Mouse (Mus musculus): ENCODE measurements at regions not wholly inside any gene's neighbourhood (a gene's known extent, or its start where the extent isn't known, plus 50 kb on each side); places are given as distances from the start of the nearest gene placed in this dataset.

DNA sequence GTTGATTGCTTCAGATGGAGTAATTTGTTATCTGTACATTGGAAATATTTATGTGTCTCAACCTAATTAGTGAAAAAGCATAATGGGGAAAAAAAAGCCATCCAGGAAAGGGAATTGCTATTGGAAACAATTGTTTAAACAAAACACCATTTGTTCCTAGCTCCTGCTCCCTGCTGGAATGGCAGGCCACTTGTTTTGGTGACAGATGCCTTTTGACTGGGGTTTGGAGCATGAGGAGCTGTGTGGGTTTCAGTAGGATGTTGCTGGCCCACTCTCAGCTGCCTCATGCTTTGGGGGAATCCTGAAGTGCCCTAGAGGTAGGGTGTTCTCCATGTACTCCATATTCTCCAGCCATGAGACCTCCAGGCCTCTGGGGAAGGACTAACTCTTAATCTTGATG, 105.5 kb downstream of the Dmrta2 start:
- TF ChIP-seq POLR2A (IDR thresholded peaks at IDR 0.05; ENCODE audit: control insufficient read depth in 1 of 2, insufficient read depth in 1 of 2, low read depth in 1 of 2, low read length in 2 of 2, poor library complexity in 1 of 2) (no peak), CTCF (IDR thresholded peaks at IDR 0.05 in 2 of 3, conservative IDR thresholded peaks at IDR 0.05 in 1 of 3; ENCODE audit: control insufficient read depth in 1 of 3, insufficient read depth in 1 of 3, low read depth in 2 of 3, low read length in 3 of 3, poor library complexity in 1 of 3, severe bottlenecking in 1 of 3) (no peak), RCOR1 (IDR thresholded peaks at IDR 0.05; ENCODE audit: low read depth, low read length) (no peak), HCFC1 (IDR thresholded peaks at IDR 0.05; ENCODE audit: low read depth, low read length) (no peak), MAZ (IDR thresholded peaks at IDR 0.05; ENCODE audit: low read depth, low read length) (no peak), ZC3H11A (IDR thresholded peaks at IDR 0.05; ENCODE audit: low read depth, low read length) (no peak), TBP (IDR thresholded peaks at IDR 0.05; ENCODE audit: low read depth, low read length) (no peak), USF1 (IDR thresholded peaks at IDR 0.05; ENCODE audit: low read depth, low read length) (no peak), MEF2A (IDR thresholded peaks at IDR 0.05; ENCODE audit: extremely low read depth, insufficient replicate concordance, low read depth, low read length, poor library complexity, severe bottlenecking) (no peak), ELF1 (IDR thresholded peaks at IDR 0.05; ENCODE audit: low read depth, low read length) (no peak), POLR2AphosphoS2 (IDR thresholded peaks at IDR 0.05; ENCODE audit: low read length) (no peak), CHD2 (IDR thresholded peaks at IDR 0.05; ENCODE audit: low read length) (no peak)

Data from MEL (cell line).